Mouse (Mus musculus) kidney, postnatal 0 days (tissue): Measurements from ENCODE around the gene Pcsk5. TPM values are rescaled to one million over a fixed set of nuclear protein-coding genes. Genes with fewer than 3 reads are reported as not detected.

Experiments
- ATAC-seq: fragments of 200-750 bp; cut with Nextera tagmentation; replicated peaks from 2 replicates; pipeline ENCODE4 v1.8.0; 2017; ENCODE audit warnings: low read depth, moderate number of reproducible peaks, moderate TSS enrichment, moderate library complexity; ENCODE audit not compliant: low FRiP score
- DNase-seq: peaks from one replicate; pipeline ENCODE4 v3.0.0-alpha.2; 2016; ENCODE audit warnings: low spot score
- H3K27ac ChIP-seq: fragments of 300-500 bp; sonication (generic); 2 replicates; pipeline ENCODE4 v1.5.1; 2014; ENCODE audit warnings: mild to moderate bottlenecking
- H3K27me3 ChIP-seq: fragments of 300-500 bp; sonication (generic); 2 replicates; pipeline ENCODE4 v1.6.1; 2014; ENCODE audit warnings: low read length, mixed read lengths; ENCODE audit not compliant: insufficient read depth
- H3K36me3 ChIP-seq: fragments of 300-500 bp; sonication (generic); 2 replicates; pipeline ENCODE4 v1.6.1; 2014; ENCODE audit warnings: low read length, mixed read lengths; ENCODE audit not compliant: insufficient read depth
- H3K4me1 ChIP-seq: fragments of 300-500 bp; sonication (generic); replicated peaks from 2 replicates; pipeline ENCODE4 v1.6.1; 2014; ENCODE audit warnings: antibody characterized with exemption, low read length, mixed read lengths; ENCODE audit not compliant: insufficient read depth
- H3K4me2 ChIP-seq: fragments of 300-500 bp; sonication (generic); 2 replicates; pipeline ENCODE4 v1.6.1; 2014; ENCODE audit warnings: mild to moderate bottlenecking, low read length, moderate library complexity, mixed read lengths
- H3K4me3 ChIP-seq: fragments of 300-500 bp; sonication (generic); replicated peaks from 2 replicates; pipeline ENCODE4 v1.5.1; 2014; ENCODE audit warnings: low read depth, low read length
- H3K9ac ChIP-seq: fragments of 300-500 bp; sonication (generic); 2 replicates; pipeline ENCODE4 v1.6.1; 2014; ENCODE audit warnings: low read depth, low read length
- H3K9me3 ChIP-seq: fragments of 300-500 bp; sonication (generic); replicated peaks from 2 replicates; pipeline ENCODE4 v1.6.1; 2016; ENCODE audit warnings: low read length, inconsistent platforms, mixed read lengths
- CTCF ChIP-seq: IDR thresholded peaks from 2 replicates; pipeline ENCODE4 v1.5.1; 2016; ENCODE audit warnings: antibody characterized with exemption, low read depth, mild to moderate bottlenecking, moderate library complexity
- WGBS: fragments of 180-500 bp; shearing (Covaris S2); extraction: QIAGEN DNeasy Blood & Tissue Kit; methylation state at CpG from one replicate; pipeline ENCODE4 v1.1.7; 2014; 5-methylcytosine and 5-hydroxymethylcytosine counted together
- polyA plus RNA-seq: library from polyadenylated mRNA; unstranded; fragments of >200 nt; fragmentation: Nextera tagmentation; extraction: Ambion mirVana; gene quantifications from 2 replicates; pipeline ENCODE4 v1.2.1, GENCODE M21; 2015

Pcsk5 gene
- polyA plus RNA-seq, 1 experiment from 2014 or later = 17.4 TPM

DNA sequence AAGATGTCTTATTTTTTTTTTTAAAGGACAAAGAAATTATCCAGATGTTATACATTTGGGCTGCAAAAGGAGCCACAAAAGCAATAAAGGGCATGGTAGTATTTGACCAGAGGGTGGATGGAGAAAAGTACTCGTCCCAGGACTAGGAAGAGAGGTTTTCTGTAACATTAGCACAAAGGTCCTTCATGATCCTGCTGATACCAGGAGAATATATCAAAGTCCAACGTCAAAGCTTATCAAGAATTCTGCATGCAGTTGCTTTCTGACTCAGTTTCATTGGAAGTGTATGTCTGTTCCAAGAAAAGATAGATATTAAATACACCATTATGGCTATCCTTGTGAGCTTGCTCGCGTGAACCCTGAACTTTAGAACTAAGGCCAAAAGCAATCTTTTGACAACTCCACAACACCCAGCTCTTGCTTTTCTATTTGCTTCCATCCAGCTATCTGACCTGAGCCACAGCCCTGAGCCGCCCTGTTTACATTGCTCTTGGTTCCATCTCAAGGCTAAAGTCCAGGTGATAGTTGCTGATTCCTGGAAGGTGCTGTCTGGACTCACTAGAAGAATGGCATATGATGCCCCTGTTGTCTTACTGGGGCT lies 426.9 kb downstream of the Pcsk5 start:
- 88% methylated on average over 5 of the region's 5 CpGs for whole genome bisulfite sequencing
- H3K4me2 ChIP-seq = no peak overlapping the region
- no peaks in the 10 kb centered on the region for H3K36me3 ChIP-seq
- H3K27ac ChIP-seq = no peak overlapping the region
- no peak for ATAC-seq
- H3K4me1 ChIP-seq = no peaks in the 10 kb centered on the region
- TF ChIP-seq CTCF = no peak
- DNase-seq = no peak
- H3K27me3 ChIP-seq = no peaks in the 10 kb centered on the region
- no peak overlapping the region for H3K4me3 ChIP-seq
- H3K9ac ChIP-seq = no peak overlapping the region
- no peaks in the 10 kb centered on the region for H3K9me3 ChIP-seq

DNA sequence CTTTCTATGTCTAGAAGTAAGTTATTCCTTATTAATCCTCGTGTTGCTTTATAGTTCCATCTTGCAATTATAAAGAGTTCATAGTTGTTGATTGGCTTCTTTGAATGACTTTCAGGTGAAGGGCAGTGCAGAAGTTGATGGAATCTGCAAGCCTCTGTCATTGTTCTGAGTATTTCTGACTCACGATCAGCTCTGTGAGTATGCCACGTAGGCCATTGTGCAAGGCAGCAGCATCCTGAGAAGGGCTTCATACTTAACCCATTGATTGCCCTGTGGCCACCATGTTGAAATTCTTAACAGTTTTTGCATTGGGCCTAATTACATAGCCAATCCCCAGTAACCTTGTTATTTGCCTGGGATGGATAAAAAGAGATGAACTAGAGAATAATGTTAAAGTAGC lies 428.1 kb downstream of the Pcsk5 start:
- H3K9ac ChIP-seq = no peak overlapping the region
- no peak overlapping the region for H3K27ac ChIP-seq
- H3K4me2 ChIP-seq = no peak overlapping the region
- 63% methylated on average over 3 of the region's 3 CpGs for WGBS
- ATAC-seq (no peak), DNase-seq (no peak)
- TF ChIP-seq CTCF = no peak
- no peaks in the 10 kb centered on the region for H3K36me3 ChIP-seq
- no peak overlapping the region for H3K4me3 ChIP-seq
- no peaks in the 10 kb centered on the region for H3K27me3 ChIP-seq
- H3K4me1 ChIP-seq = no peaks in the 10 kb centered on the region
- no peaks in the 10 kb centered on the region for H3K9me3 ChIP-seq

DNA sequence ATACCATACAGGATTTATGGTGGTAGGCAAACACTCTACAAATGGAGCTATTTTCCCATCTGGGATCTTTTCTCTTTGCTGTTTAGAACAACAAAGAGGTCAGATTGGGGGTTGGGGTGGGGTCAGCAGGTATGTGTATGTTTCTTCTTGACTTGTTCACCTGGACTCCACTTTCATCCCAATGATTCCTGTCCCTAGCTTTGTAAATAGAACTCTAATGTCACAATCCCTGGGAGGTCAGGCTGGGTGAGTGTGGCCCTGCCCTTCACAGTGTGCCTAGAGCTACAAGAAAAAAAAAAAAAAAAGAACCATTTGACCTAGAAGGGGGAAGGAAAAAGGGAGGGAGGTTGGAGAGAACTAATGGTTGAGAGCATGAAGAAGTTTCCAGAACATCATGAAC lies 428.8 kb downstream of the Pcsk5 start:
- Histone ChIP-seq H3K36me3 (no peaks in the 10 kb centered on the region), H3K27me3 (no peaks in the 10 kb centered on the region), H3K9me3 (no peaks in the 10 kb centered on the region), H3K27ac (no peak overlapping the region), H3K4me1 (no peaks in the 10 kb centered on the region), H3K4me2 (no peak overlapping the region), H3K9ac (no peak overlapping the region), H3K4me3 (no peak overlapping the region)
- no peak for DNase-seq
- no peak for ATAC-seq
- TF ChIP-seq CTCF = no peak

DNA sequence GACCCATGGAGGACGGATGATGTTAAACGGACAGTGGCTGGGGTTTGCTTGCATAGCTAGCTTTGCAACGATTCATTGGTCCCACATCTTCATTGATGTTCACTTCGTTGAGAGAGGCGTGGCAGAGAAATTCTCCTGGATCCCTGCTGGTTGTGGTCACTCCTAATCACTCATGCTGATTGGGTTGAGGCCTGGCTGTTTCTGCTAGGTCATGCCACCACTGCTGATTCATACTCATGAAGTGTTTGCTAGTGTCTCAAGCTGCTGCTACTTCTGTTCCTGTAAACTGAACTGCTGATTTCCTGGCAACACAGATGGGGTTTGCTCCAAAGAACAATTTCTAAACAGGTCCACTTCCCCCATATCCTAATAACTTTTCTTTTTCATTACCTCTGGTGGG lies 430.6 kb downstream of the Pcsk5 start:
- 97% methylated on average over 5 of the region's 5 CpGs for WGBS
- Histone ChIP-seq H3K9ac (no peak overlapping the region), H3K9me3 (no peaks in the 10 kb centered on the region), H3K4me2 (no peak overlapping the region), H3K36me3 (no peaks in the 10 kb centered on the region), H3K27me3 (no peaks in the 10 kb centered on the region), H3K4me3 (no peak overlapping the region), H3K4me1 (no peaks in the 10 kb centered on the region), H3K27ac (no peak overlapping the region)
- no peak for TF ChIP-seq CTCF
- ATAC-seq (no peak), DNase-seq (no peak)

DNA sequence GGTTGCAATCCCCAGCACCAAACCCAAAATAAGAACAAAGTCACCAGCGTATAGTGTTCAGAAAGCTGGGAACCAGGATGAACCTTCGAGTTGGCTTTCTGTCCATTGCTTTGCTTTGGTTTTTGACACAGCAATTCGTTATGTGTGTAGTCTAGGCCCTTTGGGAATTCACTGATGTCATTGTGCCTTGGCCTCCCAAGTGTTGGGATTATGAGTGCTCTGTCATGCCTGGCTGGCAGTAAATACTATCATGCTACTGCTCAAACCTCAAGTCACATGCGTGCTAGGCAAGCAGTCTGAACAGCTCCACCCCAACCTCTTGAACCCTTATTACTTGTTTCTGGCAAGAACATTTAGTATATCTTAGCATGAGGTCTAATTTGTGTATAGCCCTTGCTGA lies 434.3 kb downstream of the Pcsk5 start:
- WGBS = 89% methylated on average over 4 of the region's 4 CpGs
- DNase-seq (no peak), ATAC-seq (no peak)
- no peaks in the 10 kb centered on the region for H3K9me3 ChIP-seq
- no peaks in the 10 kb centered on the region for H3K27me3 ChIP-seq
- H3K4me1 ChIP-seq = no peaks in the 10 kb centered on the region
- H3K27ac ChIP-seq = no peak overlapping the region
- no peak overlapping the region for H3K9ac ChIP-seq
- peaks cover 14% of the 10 kb centered on the region for H3K36me3 ChIP-seq
- TF ChIP-seq CTCF = no peak
- no peak overlapping the region for H3K4me3 ChIP-seq
- no peak overlapping the region for H3K4me2 ChIP-seq

DNA sequence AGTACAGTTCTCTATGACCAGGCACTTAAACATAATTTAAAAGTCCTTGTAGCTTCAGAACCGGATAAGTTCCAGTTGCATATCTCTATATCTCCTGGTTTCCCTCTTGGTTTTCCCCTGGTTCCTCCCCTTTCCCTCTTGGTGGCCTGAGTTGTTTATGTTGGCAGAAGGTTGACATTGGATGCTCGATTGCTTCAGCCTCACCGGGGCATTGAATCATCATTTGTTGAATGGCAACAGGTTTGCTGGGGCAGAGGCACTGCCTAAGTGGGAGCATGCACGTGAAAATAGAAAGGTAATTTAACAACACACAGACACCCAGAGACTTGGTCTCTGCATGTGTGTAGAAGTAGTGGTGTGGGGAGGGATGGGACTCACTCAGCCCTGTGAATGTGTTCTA lies 436.9 kb downstream of the Pcsk5 start:
- ATAC-seq (no peak), DNase-seq (no peak)
- peaks cover 20% of the 10 kb centered on the region for H3K36me3 ChIP-seq
- H3K9ac ChIP-seq = no peak overlapping the region
- no peaks in the 10 kb centered on the region for H3K4me1 ChIP-seq
- H3K4me3 ChIP-seq = no peak overlapping the region
- H3K4me2 ChIP-seq = no peak overlapping the region
- no peaks in the 10 kb centered on the region for H3K9me3 ChIP-seq
- H3K27me3 ChIP-seq = no peaks in the 10 kb centered on the region
- no peak overlapping the region for H3K27ac ChIP-seq
- 34% methylated on average over 4 of the region's 4 CpGs for WGBS
- TF ChIP-seq CTCF = no peak

DNA sequence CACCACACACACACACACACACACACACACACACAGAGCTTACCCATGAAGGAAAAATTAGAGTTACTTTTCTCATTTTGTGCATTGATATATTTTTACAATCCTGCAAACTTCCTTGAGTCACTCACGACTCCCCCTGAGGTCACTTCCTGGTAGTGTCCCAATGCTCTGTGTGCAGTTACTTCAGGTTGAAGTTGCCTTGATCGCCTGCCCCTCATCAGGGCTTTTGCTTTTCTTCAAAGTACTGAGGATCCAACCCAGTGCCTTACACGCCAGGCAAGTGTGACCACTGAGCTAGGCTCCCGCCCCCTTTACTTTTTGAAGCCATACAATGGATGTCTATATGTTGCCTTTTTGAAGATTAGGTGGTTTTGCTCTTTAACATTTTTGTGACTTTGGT lies 437.5 kb downstream of the Pcsk5 start:
- WGBS = 81% methylated on average over 4 of the region's 4 CpGs
- no peaks in the 10 kb centered on the region for H3K9me3 ChIP-seq

More for the DNA sequence above, 437.5 kb downstream of the Pcsk5 start:
- Histone ChIP-seq H3K4me2 (no peak overlapping the region), H3K36me3 (peaks cover 20% of the 10 kb centered on the region), H3K27ac (no peak overlapping the region), H3K27me3 (no peaks in the 10 kb centered on the region), H3K4me3 (no peak overlapping the region), H3K9ac (no peak overlapping the region), H3K4me1 (0 out of 2 replicates have a peak, but pooled peaks cover 5% of the 10 kb centered on the region)
- ATAC-seq (no peak), DNase-seq (no peak)
- no peak for TF ChIP-seq CTCF
